Mouse (Mus musculus) megakaryocyte, embryonic 14.5 days (primary cell): ENCODE data around the gene Mast2. TPM values are rescaled to one million over a fixed set of nuclear protein-coding genes. Genes with fewer than 3 reads are reported as not detected.

Experiments used
- H3K27me3 ChIP-seq: replicated peaks from 2 replicates; pipeline ENCODE3; 2012; ENCODE audit warnings: inconsistent platforms
- H3K36me3 ChIP-seq: replicated peaks from 2 replicates; pipeline ENCODE3; 2012; ENCODE audit warnings: low read length, inconsistent platforms, mixed read lengths
- H3K4me1 ChIP-seq: 2 replicates; pipeline ENCODE4 v1.6.1; 2012; ENCODE audit warnings: inconsistent platforms
- H3K4me3 ChIP-seq: replicated peaks from 2 replicates; pipeline ENCODE3; 2012; ENCODE audit warnings: moderate library complexity, mild to moderate bottlenecking, inconsistent platforms
- H3K9me3 ChIP-seq: 2 replicates; pipeline ENCODE4 v1.6.1; 2012; ENCODE audit warnings: inconsistent platforms
- FLI1 ChIP-seq: IDR thresholded peaks from 2 replicates; pipeline ENCODE4 v1.6.1; 2012; ENCODE audit warnings: low read length, inconsistent platforms, mixed read lengths
- GATA1 ChIP-seq: IDR thresholded peaks from 3 replicates; pipeline ENCODE4 v1.6.1; 2012; ENCODE audit warnings: mixed read lengths, low read length, inconsistent platforms, borderline replicate concordance
- polyA plus RNA-seq: library from polyadenylated mRNA; stranded (reverse); fragments of >175 nt; gene quantifications from 2 replicates; pipeline ENCODE4 v1.2.3, GENCODE M21; 2012; ENCODE audit warnings: low replicate concordance; ENCODE audit not compliant: insufficient read depth

Mast2 gene
- polyA plus RNA-seq, 1 experiment: 49.7 TPM

- no peak for TF ChIP-seq FLI1
- no peak for TF ChIP-seq GATA1
- Histone ChIP-seq H3K4me3 (no peak overlapping the region), H3K9me3 (peaks cover 2% of the 10 kb centered on the region)
Measured at GRCm38 (mm10) chr4:116358099-116358498, 105.9 kb downstream of the Mast2 start.

GRCm38 (mm10) chr4:116352919-116353318 is 111.1 kb downstream of the Mast2 start:
- no peak overlapping the region for H3K4me3 ChIP-seq
- TF ChIP-seq GATA1: no peak
- TF ChIP-seq FLI1: no peak
- peaks cover 14% of the 10 kb centered on the region for H3K4me1 ChIP-seq

More at GRCm38 (mm10) chr4:116358099-116358498, 105.9 kb downstream of the Mast2 start:
- no peaks in the 10 kb centered on the region for H3K27me3 ChIP-seq
- H3K4me1 ChIP-seq: peaks cover 4% of the 10 kb centered on the region; the same call in 1 of the 2 replicates
- H3K36me3 ChIP-seq: peaks cover 2% of the 10 kb centered on the region

GRCm38 (mm10) chr4:116352496-116352895 is 111.5 kb downstream of the Mast2 start:
- H3K27me3 ChIP-seq: no peaks in the 10 kb centered on the region
- no peak overlapping the region for H3K4me3 ChIP-seq
- H3K9me3 ChIP-seq: no peaks in the 10 kb centered on the region
- TF ChIP-seq FLI1 (no peak), GATA1 (no peak)
- peaks cover 14% of the 10 kb centered on the region for H3K4me1 ChIP-seq
- peaks cover 17% of the 10 kb centered on the region for H3K36me3 ChIP-seq

More at GRCm38 (mm10) chr4:116352919-116353318, 111.1 kb downstream of the Mast2 start:
- Histone ChIP-seq H3K36me3 (peaks cover 17% of the 10 kb centered on the region), H3K27me3 (no peaks in the 10 kb centered on the region), H3K9me3 (no peaks in the 10 kb centered on the region)

- H3K36me3 ChIP-seq: no peaks in the 10 kb centered on the region
- no peaks in the 10 kb centered on the region for H3K27me3 ChIP-seq
- H3K9me3 ChIP-seq: peaks cover 3% of the 10 kb centered on the region; the same call in 1 of the 2 replicates
- no peak overlapping the region for H3K4me3 ChIP-seq
- no peaks in the 10 kb centered on the region for H3K4me1 ChIP-seq
- TF ChIP-seq FLI1 (no peak), GATA1 (no peak)
Measured at GRCm38 (mm10) chr4:116342119-116342518, 121.9 kb downstream of the Mast2 start.

GRCm38 (mm10) chr4:116336294-116336693 is 127.7 kb downstream of the Mast2 start:
- Histone ChIP-seq H3K9me3 (no peaks in the 10 kb centered on the region), H3K36me3 (peaks cover 17% of the 10 kb centered on the region), H3K27me3 (no peaks in the 10 kb centered on the region), H3K4me1 (0 out of 2 replicates have a peak, but pooled peaks cover 3% of the 10 kb centered on the region), H3K4me3 (no peak overlapping the region)
- TF ChIP-seq FLI1 (no peak), GATA1 (no peak)

- TF ChIP-seq FLI1: no peak
- no peak for TF ChIP-seq GATA1
- no peak overlapping the region for H3K4me3 ChIP-seq
- no peaks in the 10 kb centered on the region for H3K27me3 ChIP-seq
- H3K9me3 ChIP-seq: peaks cover 5% of the 10 kb centered on the region
- H3K4me1 ChIP-seq: 0 out of 2 replicates have a peak, but pooled peaks cover 3% of the 10 kb centered on the region
- peaks cover 78% of the 10 kb centered on the region for H3K36me3 ChIP-seq
Measured at GRCm38 (mm10) chr4:116329256-116329655, 134.7 kb downstream of the Mast2 start.

- H3K9me3 ChIP-seq: no peaks in the 10 kb centered on the region
- TF ChIP-seq GATA1 (no peak), FLI1 (no peak)
- peaks cover 88% of the 10 kb centered on the region for H3K36me3 ChIP-seq
- peaks cover 4% of the 10 kb centered on the region; the same call in 1 of the 2 replicates for H3K4me1 ChIP-seq
- no peak overlapping the region for H3K4me3 ChIP-seq
- no peaks in the 10 kb centered on the region for H3K27me3 ChIP-seq
Measured at GRCm38 (mm10) chr4:116322127-116322526, 141.9 kb downstream of the Mast2 start.

- H3K4me3 ChIP-seq: no peak overlapping the region
- TF ChIP-seq FLI1 (no peak), GATA1 (no peak)
- H3K36me3 ChIP-seq: peaks cover 96% of the 10 kb centered on the region
- H3K27me3 ChIP-seq: no peaks in the 10 kb centered on the region
- no peaks in the 10 kb centered on the region for H3K9me3 ChIP-seq
- peaks cover 4% of the 10 kb centered on the region; the same call in 1 of the 2 replicates for H3K4me1 ChIP-seq
Measured at GRCm38 (mm10) chr4:116317575-116317974, 146.4 kb downstream of the Mast2 start.

GRCm38 (mm10) chr4:116304551-116304950 is 159.4 kb downstream of the Mast2 start:
- H3K4me3 ChIP-seq: no peak overlapping the region
- H3K36me3 ChIP-seq: peaks cover 37% of the 10 kb centered on the region
- no peaks in the 10 kb centered on the region for H3K27me3 ChIP-seq
- TF ChIP-seq FLI1 (no peak), GATA1 (no peak)
- peaks cover 37% of the 10 kb centered on the region for H3K4me1 ChIP-seq
- H3K9me3 ChIP-seq: no peaks in the 10 kb centered on the region

- H3K36me3 ChIP-seq: peaks cover 3% of the 10 kb centered on the region
- no peaks in the 10 kb centered on the region for H3K27me3 ChIP-seq
- H3K4me1 ChIP-seq: peaks cover 49% of the 10 kb centered on the region
- H3K4me3 ChIP-seq: peak overlapping the region; percentile 66
- H3K9me3 ChIP-seq: no peaks in the 10 kb centered on the region
- no peak for TF ChIP-seq GATA1
- TF ChIP-seq FLI1: no peak
Measured at GRCm38 (mm10) chr4:116300878-116301355, 163.1 kb downstream of the Mast2 start.
